Mouse (Mus musculus) heart, postnatal 4 days (tissue): ENCODE measurements around the gene Add1. TPM values are rescaled to one million over a fixed set of nuclear protein-coding genes. Genes with fewer than 3 reads are reported as not detected.
A peak's percentile ranks its signal among the peaks of the same experiment; 100 is the strongest.

Source experiments
- DNase-seq: peaks from one replicate; pipeline ENCODE4 v3.0.0; 2021
- total RNA-seq, 2 experiments: library from RNA; stranded (reverse); gene quantifications; 2 replicates each; pipeline ENCODE4 v1.2.3; 2021

The Add1 gene
- total RNA-seq, 2 experiments from 2014 or later, result 202 to 209 TPM

DNA sequence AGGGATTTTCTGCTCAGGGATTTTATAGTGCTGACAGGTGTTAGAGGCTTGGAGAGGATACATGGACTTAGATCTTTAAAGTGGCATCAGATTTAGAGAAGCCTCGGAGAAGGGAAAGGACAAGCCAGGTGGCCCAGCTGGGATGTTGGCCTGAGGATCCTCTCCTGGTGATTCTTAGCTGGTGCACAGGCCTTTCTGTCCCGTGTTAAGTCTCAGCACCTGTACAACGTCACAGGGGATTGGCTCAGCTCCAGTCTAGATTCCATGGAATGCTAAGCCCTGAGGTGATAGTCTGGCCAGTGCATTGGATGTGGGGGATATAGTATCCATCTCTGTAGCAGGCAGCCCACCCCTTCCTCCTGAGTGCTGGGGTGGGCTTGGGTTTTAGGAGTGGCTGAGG, 34.8 kb downstream of the Add1 start:
- DNase-seq, result no peak

DNA sequence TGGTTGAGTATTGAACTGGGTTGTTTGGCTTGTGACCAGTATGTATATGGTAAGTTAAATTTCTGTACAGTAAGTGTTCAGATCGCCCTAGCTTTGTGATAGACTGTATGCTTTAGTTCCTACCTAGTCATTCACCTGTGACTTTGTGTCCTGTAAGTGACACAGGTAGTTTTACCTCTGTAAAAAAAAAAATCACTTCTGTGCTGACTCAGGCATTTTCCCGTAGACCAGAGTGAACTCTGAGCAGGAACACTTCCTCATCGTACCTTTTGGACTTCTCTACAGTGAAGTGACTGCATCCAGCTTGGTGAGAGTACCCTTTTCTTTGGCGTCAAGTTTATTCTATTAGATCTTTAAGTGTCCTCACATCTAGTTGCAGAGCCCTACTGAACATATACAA, 36.5 kb downstream of the Add1 start:
- no peak for DNase-seq

DNA sequence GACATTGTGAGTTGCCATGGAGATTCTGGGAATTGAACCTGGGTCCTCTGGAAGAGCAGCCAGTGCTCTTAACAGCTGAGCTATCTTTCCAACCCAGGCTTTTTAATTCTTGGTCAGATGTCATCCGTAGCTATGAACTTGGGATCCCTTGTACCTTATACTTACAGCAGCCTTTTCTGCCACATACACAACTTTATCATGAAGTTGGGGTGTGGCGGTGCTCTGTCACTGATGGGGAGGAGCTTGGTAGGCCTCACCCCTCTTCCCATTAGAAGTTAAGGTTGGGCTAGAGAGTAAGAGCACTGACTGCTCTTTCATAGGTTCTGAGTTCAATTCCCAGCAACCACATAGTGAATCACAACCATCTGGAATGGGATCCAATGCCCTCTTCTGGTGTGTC, 59.5 kb downstream of the Add1 start:
- no peak for DNase-seq

DNA sequence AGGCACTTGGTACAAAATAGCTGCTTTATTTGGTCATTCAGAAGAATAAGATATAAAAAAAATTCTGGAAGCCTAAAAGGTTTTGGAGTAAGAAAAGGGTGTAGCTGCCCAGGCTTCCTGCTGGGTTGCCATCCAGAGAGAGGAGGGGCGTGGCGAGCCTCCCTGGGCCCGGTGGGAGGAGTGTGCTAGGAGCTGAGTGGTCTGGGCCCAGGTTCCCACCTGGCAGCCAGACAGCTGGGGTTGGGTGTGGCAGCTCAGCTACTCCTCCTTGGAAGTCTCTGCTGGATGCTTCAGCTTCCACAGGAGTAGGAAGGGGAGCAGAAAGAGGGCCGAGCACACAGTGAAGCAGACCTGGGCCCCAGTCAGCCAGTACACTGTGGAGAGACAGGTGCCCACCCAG, 60.2 kb downstream of the Add1 start:
- peak; percentile 42 for DNase-seq

DNA sequence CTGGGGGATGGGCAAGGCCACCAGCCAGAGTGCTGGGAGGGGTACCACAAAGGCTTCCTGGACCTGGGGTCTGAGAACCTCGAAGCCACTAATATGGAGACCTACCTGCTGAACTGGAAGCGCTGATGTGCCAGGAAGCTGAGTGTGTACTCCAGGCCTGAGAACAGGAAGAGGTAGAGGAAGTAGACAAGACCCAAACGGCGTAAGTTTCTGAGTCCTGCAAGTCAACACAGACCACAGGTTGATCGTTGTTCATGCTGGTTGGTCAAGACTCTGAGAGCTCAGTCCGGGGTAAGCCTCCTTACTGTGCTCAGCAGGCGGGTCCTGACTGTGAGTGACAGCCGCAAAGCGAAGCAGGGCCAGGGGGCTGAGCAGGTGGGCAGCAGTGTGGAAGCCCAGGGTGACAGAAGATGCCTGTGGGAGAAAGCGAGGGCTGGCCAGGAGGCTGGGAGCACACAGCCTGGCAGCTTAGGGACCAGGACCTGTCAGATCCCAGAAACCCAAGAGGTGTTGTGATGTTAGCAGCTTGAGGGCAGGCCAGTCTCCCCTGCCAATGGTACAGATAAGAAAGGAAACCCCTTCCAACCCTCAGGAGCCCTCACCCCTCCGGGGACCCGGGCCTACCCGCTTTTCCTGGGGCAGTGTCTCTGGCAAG, 61.4 kb downstream of the Add1 start:
- DNase-seq, result no peak

DNA sequence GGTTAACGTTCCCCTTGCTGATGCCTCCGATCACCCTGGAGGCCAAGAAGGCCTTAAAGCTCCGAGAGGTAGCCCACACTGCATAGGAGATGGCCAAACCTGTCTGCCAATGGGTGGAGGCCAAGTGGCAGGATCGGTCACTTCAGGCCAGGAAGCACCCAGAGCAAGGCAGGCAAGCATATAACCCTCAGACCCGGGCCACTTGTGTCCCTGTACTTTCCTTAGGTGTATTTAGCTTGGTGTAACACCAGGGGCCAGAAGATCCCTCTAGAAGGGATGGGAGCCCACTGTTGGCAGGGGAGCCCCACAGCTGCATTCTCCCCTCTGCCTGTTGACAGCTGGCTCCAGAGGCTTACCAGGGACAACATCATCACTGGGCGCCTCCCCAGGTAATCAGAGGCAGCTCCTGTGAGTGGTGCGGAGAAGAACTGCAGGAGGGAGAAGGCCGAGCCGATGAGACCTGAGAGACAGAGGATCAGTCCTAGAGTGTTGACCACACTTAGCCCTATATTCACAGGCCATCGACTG, 62.3 kb downstream of the Add1 start:
- peak; percentile 25 for DNase-seq

DNA sequence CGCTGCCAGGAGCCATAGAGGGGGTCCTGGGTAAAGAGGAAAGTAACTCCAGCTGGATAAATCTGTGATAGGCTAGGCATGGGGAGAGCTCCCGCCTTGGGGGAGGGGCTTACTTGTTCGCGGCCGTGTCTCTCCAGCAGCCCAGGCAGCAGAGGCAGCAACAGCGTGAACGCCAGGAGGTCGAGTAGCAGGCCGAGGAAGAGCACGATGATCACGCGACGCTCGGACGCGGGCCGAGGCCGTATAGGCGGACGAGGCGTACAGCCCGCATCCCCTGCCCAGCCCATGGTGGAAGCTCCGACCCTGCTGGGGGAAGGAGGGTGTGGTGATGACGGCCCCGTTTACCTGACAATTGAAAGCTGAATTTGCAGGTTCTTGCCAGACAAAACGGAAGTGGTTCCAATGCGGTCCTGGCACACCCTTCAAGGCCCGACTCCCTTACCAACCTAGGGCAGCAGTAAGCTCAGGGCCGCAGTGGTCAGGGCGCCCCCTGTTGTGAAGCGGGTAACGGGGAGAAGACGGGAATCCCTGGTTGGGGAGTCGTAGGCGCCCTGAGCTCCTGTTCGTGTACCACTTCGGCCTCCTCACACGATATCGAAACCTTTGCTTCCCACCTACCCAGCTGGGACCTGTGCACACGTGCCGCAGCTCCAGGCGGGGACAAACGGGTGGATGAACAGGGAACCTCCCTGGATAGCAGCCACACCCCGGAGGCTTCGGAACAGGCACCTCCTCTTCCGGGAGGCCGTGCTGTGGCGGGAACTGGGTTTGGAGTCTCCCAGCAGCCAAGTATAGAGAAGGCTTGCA, 63.2 kb downstream of the Add1 start, which contains the start of gene Mfsd10:
Mfsd10 (minus strand) TSS at position 732 of the 807 bp plus-strand sequence.
- peak; percentile 85 for DNase-seq

DNA sequence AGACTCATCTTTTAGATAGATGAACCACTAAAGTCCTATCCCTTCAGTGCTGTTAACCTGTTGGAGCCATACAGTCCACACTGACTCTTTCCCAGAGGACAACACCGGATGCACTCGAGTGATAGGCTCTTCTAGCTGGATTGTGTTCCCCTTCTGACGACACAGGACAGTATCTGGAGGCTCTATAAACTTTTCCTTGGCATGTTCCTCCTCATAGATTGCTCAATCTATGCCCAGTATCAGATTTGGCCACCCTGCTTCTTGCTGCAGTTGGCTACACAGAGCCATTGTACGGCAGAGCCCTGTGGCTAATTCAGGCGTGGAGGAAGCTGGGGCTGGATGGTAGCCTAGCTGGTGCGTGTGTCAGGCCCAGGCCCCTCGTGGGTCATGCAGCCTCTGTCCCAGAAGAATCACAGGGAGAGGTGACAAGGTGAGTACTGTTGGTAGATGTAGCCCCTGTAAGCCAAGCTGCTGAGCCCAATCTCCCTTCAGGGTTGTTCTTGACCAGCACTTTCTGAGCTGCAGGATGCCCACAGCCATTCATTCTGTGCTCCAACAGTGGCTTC, 64.2 kb downstream of the Add1 start:
- no peak for DNase-seq

DNA sequence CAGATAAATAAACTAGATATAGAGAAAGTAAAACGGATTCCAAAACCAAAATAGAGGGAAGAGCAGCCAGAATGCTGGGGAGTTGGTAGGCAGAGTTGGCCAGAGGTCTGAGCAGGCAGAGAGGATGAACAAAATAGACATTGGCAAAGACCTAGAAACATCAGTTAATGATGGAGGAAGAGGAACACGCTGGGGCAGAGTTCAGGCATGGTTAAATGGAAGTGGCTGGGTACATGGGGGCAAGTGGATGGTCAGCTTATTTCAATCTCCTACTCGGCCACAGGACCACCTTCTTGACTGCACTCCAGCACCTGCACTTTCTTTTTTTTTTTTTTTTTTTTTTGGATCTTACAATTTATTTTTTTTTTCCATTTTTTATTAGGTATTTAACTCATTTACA, 68.5 kb downstream of the Add1 start:
- DNase-seq, result no peak

DNA sequence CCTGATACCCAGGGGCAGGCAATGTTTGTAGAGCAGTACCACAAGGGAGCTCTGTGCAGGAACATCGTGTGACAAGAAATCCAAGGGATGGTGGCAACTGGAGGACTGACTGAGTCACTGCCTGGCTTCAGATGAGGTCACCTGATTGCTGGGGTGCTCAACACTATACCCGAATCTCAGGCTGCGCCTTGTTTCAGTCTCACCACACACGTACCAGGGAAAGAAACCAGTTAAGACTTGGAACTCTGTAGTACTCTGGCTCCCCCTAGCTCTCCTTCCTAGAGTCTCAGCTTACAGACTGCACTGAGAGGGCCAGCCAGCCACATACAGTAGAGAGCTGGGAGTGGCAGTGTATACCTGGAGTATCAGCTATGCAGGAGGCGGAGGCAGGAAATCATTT, 69.5 kb downstream of the Add1 start:
- DNase-seq, result peak; percentile 44

DNA sequence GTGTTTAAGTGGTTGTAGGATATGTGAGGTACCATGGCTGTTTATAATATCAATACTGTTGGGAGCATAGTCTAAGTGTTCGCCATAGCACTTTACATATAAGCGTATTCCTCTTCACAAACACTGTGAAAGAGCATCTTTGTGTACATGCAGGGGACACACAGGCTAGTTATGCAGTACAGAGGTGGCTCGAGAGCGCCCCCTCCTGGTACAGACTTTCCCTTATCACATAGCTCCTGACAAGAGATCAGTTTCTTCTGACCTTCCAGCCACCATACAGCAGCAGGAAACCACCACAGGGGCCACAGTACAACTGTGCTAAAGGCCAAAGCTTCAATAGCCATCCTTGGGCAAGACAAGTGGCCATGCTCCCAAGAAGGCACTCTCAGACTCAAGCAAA, 74.1 kb downstream of the Add1 start:
- DNase-seq, result peak; percentile 67

DNA sequence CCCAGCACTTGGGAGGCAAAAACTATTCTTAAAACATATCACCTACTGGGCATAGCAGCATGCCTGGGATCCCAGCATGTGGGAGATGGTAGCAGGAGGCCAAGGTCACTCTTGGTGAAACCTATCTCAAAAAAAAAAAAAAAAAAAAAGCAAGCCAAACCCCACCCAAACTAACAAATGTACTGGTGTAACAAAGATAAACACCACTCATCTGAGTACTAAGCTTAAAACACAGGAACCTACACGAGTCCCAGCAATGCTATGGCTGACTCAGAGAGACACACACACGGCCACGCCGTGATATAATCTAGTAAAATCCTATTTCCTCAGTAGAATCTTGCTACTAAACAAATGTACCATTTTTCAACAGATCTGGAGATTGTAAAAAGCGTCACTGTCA, 79.5 kb downstream of the Add1 start:
- no peak for DNase-seq

DNA sequence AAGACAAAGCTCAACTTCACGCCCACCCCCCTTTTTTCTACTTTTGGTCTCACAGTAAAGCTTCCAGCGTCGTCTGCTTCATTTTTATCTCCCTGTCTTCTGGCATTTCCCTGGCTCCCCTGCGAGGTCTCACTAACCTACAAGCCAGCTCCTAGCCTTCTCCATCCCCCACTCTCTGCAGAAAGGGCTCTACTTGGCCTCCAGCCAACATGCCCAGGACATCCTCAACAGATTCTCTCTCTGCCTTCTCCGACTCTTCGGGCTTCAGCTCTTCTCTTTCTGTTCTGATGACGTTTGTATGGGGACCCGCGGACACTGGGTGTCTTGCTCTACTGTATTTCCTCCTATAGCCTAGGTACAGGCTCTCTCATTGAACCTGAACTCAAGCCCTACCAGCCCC, 81.4 kb downstream of the Add1 start:
- DNase-seq, result no peak

DNA sequence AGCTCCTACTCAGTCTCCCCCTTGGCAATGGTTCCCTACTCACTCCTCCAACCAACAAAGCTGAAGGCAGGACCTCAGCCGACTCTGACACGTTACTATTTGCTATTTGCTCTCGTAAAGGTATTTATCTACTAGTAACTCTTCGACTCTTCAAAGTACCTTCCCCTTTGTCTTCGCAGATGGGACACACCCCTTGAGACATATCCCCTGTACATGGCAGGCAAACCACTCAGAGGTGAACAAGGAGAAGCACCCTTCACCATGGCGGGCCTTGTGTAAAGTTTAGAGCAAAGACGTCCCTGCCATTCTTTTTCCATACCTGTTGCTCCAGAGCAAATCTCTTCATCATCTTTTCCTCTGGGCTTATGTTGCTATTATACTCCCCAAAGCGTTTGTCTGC, 84.1 kb downstream of the Add1 start:
- no peak for DNase-seq

DNA sequence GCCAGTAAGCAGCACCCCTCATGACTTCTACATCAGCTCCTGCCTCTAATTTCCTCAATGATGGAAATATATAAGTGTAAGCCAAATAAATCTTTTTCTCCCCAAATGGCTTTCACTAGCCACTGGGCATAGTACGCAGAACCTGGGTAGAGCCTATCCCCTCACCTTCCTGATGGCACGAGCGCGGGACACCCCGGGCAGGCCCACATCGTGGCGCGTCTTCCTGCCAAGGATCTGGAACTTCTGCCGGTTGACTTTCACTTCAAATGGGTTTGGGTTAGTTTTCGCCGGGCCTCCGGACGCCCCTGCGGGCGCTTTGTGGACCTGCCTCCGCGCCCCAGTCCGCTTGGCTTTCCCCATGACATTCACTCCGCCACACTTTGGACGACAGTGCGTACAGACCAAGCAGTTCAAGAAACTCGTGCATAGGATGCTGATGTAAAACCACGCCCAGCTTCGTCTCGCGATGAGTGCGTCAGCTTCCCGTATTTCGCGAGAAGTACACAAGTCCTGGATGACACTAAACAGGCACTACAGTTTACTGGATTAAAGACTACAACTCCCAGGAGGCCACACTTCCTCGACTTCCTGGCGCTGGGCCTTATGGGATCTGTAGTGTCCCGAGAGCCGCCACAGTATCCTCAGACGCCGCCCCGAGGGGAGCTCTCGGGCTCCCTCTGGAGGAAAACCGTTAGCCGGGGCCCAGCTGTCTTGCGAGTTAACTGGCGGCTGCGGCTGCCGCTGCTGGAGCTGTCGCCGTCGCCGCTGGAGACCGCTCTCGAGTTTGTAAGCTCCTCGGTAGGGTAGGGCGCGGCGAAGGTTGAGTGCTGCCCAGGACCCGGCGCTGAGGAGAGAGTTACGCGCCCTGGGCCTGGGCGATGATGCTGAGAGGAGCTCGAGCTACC, 86.5 kb downstream of the Add1 start, which contains the start of the genes Nop14 and Grk4:
Nop14 (minus strand) TSS at position 463 of the 905 bp plus-strand sequence.
Grk4 (plus strand) TSS at position 694 of the 905 bp plus-strand sequence.
- peak; percentile 99 for DNase-seq

DNA sequence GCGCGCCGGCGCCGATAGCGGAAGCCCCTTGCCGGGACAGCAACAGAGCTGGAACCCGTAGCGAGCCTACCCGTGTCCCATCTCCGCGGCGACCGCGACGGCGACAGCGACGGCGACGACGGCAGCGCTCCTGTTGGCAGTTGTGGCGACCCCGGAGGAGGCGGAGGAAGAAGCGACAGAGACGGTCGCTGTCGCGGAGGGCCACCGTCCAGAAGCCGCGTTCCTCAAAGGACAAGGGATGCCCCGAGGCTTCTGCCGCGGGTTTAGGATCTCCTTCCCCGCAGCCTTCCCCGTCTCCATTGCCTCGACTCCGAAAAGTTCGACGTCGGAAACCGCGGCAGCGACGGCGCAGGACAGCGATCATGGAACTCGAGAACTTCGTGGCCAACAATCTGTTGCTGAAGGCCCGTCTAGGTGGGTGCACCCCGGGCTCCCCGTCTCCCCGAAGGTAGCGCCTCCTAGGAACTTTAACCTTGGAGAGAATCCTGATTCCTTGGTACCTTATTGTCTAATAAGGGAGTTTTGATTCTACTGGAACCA, 87.2 kb downstream of the Add1 start:
- no peak for DNase-seq

DNA sequence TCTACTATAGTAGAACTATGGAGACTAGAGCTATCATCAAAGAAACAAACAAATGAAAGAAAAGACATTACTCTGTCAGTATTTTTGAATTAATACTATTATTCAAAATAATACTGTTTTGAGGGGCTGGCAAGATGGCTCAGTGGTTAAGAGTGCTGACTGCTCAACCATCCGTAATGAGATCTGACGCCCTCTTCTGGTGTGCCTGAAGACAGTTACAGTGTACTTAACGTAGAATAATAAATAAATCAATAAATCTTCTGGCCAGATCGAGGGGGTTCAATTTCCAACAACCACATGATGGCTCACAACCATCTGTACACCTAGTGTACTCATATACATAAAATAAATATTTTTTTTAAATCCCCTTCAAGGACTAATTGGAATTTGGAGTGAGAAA, 88.4 kb downstream of the Add1 start:
- DNase-seq, result no peak

DNA sequence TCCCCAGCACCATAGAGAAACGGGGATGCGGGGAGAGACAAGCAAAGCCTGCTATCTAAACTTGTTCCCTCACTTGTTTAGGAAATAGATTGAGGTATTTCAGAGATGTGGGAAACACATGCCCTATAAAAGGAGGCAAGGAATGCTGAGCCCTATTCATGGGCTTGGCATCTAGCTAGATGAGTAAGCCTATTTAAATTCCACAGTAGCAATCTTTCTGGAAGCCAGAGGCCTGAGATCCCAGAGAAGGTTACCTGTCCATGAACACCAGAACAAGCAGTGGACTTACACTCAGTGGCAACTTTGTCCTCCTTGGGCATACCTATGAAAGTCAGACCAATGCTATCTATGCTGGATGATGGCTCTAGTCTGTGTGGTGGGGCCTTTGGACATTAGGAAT, 89.8 kb downstream of the Add1 start:
- DNase-seq, result no peak

DNA sequence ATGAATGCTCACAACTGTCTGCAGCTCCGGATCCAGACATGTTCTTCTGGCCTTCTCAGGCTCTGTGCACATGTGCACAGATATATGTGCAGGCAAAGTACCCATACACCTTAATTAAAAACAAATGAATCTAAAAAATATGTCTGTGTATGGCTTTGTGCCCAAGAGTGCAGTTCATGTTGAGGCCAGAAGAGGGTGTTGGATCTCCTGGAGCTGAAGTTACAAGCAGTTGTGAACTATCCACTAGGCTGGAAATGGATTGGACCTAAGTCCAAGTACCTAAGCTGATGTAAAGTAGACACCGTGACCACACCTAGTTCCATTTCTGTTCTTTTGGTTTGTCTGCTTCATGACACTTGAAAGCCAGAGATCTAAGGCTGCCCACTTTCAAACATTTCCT, 96.0 kb downstream of the Add1 start:
- DNase-seq, result no peak

DNA sequence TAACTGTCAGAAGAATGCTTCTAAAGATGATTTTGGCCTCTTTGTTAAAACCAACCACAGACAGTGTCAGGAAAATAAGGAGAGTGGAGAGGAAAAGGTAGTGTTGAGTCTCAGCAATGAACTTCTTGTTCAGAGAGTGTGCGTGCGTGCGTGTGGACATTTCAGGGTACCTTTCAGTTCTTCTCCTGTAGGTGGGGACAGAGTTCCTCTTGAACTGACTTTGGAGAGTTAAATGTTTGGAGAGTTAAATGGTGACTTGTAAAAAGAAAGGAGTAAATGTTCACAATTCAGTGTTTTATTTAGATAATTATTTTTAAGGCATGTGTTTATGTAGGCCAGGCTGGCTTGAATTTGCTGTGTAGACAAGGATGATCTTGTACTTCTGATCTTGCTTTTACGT, 96.8 kb downstream of the Add1 start:
- no peak for DNase-seq
